Mouse (Mus musculus) heart, adult 2 months (tissue): ENCODE measurements around the gene Fads6.

ENCODE experiments used
- EP300 ChIP-seq: fragments of 200-500 bp; IDR thresholded peaks from 2 replicates; pipeline ENCODE4 v1.6.1; 2011; ENCODE audit warnings: low read depth, low read length, control low read depth; ENCODE audit not compliant: insufficient read depth
- POLR2A ChIP-seq: fragments of 200-500 bp; IDR thresholded peaks from 2 replicates; pipeline ENCODE4 v1.6.1; 2011; ENCODE audit warnings: mild to moderate bottlenecking, low read depth, low read length, control low read depth; ENCODE audit not compliant: insufficient read depth

GRCm38 (mm10) chr11:115336115-115336514, 38.7 kb upstream of the Fads6 start:
- no peak for TF ChIP-seq EP300
- TF ChIP-seq POLR2A: no peak
